Mouse (Mus musculus): ENCODE data around the gene Mgat4c.
"Not testable (repeated sequence)": the region's sequence is repeated elsewhere in the genome, so short reads cannot be mapped to it uniquely, and the experiment has no call there.

Mgat4c gene

GRCm38 (mm10) chr10:102154865-102155264 is 473.6 kb downstream of the Mgat4c start:
- no peak for DNase-seq

DNA sequence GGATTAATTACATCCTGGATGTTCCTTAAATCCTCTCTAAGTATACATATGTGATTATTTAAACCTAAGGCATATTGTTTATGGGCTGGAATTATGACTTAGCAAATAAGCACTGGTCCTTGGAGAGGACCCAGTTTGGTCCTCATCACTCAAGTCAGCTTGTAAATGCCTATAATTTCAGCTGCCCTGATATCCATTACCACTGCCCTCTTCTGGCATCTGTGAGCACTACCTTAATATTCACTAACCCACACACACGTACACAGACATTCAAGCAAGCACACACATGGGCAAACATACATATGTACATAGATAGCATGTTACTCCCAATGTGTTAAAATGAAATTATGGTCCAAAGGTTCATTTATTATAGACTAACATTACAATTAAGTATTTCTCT is 474.6 kb downstream of the Mgat4c start:
- no peak for DNase-seq

GRCm38 (mm10) chr10:102158809-102159208 is 477.5 kb downstream of the Mgat4c start:
- DNase-seq: no peak

GRCm38 (mm10) chr10:102184726-102185125 is 503.4 kb downstream of the Mgat4c start:
- DNase-seq: no peak

GRCm38 (mm10) chr10:102191646-102192045 is 510.4 kb downstream of the Mgat4c start:
- DNase-seq: no peak

DNA sequence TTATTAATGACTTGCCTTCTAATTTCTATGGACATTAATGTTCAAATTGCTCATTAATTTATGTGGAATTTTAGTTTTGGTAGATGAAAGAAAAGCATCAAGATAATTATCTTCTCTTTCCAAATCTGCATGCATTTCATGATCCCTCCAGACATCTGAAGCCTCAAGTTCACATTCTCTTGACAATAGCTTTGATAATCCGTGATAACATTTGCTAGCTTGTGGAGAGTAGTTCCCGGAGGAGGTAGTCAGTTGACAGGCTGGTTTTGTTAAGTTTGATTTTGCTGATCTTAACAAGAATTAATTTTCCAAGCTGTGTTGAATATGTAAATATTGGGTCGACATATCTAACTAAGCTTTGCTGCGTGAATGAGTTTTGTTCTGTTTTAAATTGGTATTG is 515.6 kb downstream of the Mgat4c start:
- DNase-seq: no peak

GRCm38 (mm10) chr10:102238558-102239211 is 557.4 kb downstream of the Mgat4c start:
- DNase-seq: no peak

- no peak for DNase-seq
Observed at GRCm38 (mm10) chr10:102243897-102244296, 562.6 kb downstream of the Mgat4c start.

GRCm38 (mm10) chr10:102244601-102245000 is 563.3 kb downstream of the Mgat4c start:
- DNase-seq: no peak

DNA sequence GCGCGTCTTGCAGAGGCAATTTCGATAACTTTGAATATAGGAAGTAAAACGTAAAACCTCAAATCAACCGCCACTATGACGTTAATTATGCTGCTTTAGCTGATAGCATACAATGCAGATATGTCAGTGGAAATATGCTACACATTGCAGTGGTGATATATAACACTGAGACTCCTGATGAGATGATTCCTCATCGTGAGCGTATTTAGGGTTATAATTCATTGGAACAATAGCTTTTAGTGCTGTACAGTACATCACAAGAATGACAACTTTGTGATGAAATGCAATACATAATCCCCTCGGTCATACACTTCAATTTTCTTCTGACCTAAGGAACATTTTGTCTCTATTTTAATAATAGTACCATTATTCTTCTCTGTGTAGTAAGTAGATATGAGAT is 564.0 kb downstream of the Mgat4c start:
- DNase-seq: no peak

GRCm38 (mm10) chr10:102308892-102309479 is 627.7 kb downstream of the Mgat4c start:
- DNase-seq: no peak

DNA sequence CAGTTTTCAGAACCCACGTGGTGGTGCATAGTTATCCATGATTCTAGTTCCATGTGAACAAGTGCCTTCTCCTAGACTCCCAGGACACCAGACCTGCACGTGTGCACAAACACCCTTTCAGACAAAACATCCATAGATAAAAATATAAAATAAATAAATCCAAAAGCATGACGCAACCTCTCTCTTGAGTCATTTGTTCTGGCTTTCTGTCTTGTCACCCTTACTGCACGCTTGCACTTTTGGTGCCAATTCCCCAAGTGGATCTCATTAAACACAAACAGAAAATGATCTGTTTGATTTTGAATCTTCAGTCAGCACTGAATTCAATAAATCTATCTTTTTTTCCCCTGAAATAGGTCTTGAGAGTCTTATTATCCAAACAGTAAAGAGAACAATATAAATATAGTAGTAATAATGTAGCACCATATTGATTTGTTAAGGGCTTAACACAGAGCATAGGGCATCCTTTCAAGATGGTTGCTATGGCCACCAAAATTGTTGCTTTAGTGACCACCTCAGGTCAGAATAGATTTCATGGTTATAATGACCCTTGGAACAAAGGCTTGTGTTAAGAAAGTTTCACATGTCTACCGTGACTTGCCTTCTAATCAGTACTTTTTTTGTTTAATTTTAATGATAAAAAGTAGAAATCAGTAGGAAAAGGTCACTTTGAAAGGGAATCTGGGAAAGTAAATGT is 684.5 kb downstream of the Mgat4c start:
- no peak for DNase-seq

- no peak for DNase-seq
Observed at GRCm38 (mm10) chr10:102370576-102370975, 689.3 kb downstream of the Mgat4c start.

DNA sequence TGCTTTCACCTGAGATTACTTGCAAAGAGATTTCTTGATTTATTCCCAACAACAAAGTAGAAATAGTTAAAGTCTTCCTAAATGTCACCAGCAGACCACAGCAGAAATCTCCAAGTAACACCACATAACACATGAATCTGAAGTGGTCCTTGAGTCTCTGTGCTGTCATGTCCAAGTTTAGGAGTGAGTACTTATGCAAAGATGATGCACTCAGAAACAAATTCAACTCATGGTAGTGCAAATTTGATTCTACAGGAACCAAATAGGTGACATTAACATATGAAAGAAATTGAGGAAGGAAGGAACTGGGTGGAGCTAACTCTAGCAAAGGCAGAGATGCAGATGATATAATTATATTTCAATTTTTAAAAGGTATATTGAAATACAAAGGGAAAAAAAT is 690.8 kb downstream of the Mgat4c start:
- DNase-seq: no peak

DNA sequence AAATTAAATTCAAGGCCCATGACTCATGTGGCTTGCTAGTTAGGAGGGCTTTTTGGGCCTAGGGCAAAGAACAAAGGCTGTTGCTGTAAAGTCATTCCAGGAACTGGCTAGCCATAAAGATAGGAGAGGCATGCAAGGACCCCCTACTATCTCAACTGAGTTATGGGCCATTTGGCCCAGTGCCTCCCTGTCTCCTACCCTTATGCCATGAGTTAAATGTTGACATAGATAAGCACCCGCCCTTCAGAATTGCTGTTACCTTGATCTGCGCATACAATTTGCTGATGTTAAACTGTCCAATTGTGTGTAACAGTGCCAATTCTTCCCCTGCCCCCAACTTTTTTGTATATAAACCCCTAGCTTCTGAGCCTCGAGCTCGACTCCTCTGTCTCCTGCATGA is 692.8 kb downstream of the Mgat4c start:
- DNase-seq: no peak

GRCm38 (mm10) chr10:102377377-102377776 is 696.1 kb downstream of the Mgat4c start:
- no peak for DNase-seq

DNA sequence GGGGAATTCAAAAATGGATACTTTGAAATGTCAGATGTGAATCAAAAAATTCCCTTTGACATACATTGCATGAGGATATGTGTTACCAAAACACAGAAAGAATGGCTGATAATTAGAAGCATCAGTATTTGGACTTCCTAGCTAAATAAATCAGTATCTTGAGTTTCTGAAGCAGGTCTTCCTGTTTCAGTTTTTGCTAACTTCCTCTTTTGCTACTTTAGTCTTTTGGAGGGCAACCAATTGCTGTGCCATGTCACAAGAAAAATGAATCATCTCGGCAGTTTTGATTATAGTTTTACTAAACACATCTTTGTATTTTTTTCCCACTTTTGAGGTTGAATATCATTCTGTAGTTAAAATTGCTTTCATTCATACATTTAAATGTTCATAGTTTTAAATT is 707.9 kb downstream of the Mgat4c start:
- no peak for DNase-seq

GRCm38 (mm10) chr10:102417654-102418272 is 736.5 kb downstream of the Mgat4c start:
- no peak for DNase-seq

DNA sequence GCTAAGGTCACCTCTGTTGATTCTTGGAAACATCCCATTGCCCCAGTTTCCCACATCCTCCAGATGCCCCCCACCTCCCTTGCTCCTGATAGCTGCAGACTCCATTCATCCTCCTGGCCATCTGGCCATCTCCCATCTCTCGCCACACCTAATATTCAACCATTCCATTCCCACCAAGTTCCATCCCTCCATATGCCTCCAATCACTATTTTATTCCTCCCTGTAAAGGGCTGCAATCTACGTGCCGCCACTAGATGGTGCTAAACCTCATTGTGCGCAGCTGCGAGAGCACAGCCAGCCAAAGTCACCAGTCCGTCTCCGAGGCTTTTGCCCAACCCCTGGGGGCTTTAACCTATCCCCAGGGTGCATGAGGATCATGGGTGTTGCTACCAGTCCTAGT is 753.8 kb downstream of the Mgat4c start:
- DNase-seq: not testable (repeated sequence)

GRCm38 (mm10) chr10:102435467-102435866 is 754.2 kb downstream of the Mgat4c start:
- not testable (repeated sequence) for DNase-seq

Data from cerebellum, adult 9-11 months (tissue).